Mouse (Mus musculus) erythroblast, embryonic 14.5 days (primary cell): Measurements from ENCODE around the gene Ephb1.

Experiments used
- GATA1 ChIP-seq: IDR thresholded peaks from 2 replicates; pipeline ENCODE4 v1.6.1; 2012; ENCODE audit warnings: low read length, inconsistent platforms, mixed read lengths
- TAL1 ChIP-seq: IDR thresholded peaks from 3 replicates; pipeline ENCODE4 v1.6.1; 2012; ENCODE audit warnings: low read length, inconsistent platforms, mixed read lengths

DNA sequence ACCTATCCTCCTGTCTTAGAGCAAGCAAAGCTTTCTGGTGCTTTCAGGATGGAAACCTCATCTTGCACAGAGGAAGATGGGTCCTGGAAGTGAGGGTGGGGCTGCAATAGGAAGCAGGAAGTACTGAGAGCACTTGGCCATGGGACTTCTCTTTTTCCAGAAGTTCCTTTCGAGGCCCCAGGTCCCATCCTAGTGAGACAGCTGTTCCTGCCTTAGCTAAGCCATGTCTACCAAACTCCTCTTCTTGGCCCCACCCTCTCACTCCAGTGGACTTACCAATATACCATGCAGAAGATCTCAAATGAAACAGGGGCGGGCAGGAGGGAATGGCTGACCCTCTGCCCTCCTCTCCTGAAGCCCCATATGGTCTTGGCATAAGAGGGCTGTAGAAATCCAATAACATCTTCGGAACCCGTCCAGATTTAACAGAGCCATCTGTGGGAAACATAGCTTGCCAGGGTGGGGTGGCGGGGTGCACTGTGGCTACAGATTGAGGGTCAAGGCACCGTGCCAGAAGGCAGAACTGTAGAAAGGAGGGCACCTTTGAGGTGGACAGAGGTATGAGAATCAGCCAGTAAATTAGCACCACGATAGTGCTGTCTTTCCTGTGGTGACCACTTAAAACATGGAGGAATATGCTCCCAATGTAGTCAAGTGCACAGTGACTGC, 48.9 kb downstream of the Ephb1 start:
- TF ChIP-seq GATA1 (no peak), TAL1 (no peak)
